Mouse (Mus musculus) midbrain, postnatal 0 days (tissue): ENCODE measurements at regions not wholly inside any gene's neighbourhood (a gene's known extent, or its start where the extent isn't known, plus 50 kb on each side); places are given as distances from the start of the nearest gene placed in this dataset. TPM values are rescaled to one million over a fixed set of nuclear protein-coding genes. Genes with fewer than 3 reads are reported as not detected.

Source experiments
- ATAC-seq: fragments of 200-750 bp; cut with Nextera tagmentation; 2 replicates; pipeline ENCODE4 v1.8.0; 2017; ENCODE audit warnings: moderate number of reproducible peaks, mild to moderate bottlenecking, moderate TSS enrichment, moderate library complexity; ENCODE audit not compliant: low FRiP score
- DNase-seq: peaks from one replicate; pipeline ENCODE4 v3.0.0-alpha.2; 2015; ENCODE audit warnings: low spot score
- H3K27ac ChIP-seq: fragments of 300-500 bp; sonication (generic); 2 replicates; pipeline ENCODE4 v1.5.1; 2014; ENCODE audit warnings: low read depth, mild to moderate bottlenecking, low read length, mixed read lengths
- H3K27me3 ChIP-seq: fragments of 300-500 bp; sonication (generic); 2 replicates; pipeline ENCODE4 v1.6.1; 2014; ENCODE audit warnings: low read length, control low read depth, mixed read lengths; ENCODE audit not compliant: insufficient read depth
- H3K36me3 ChIP-seq: fragments of 300-500 bp; sonication (generic); 2 replicates; pipeline ENCODE4 v1.6.1; 2014; ENCODE audit warnings: low read length, control low read depth, mixed read lengths; ENCODE audit not compliant: insufficient read depth
- H3K4me1 ChIP-seq: fragments of 300-500 bp; sonication (generic); 2 replicates; pipeline ENCODE4 v1.6.1; 2014; ENCODE audit warnings: mild to moderate bottlenecking, control low read depth, antibody characterized with exemption, low read length, mixed read lengths; ENCODE audit not compliant: insufficient read depth
- H3K4me2 ChIP-seq: fragments of 300-500 bp; sonication (generic); 2 replicates; pipeline ENCODE4 v1.6.1; 2014; ENCODE audit warnings: low read depth, mild to moderate bottlenecking, low read length, mixed read lengths; ENCODE audit not compliant: poor library complexity, severe bottlenecking
- H3K4me3 ChIP-seq: fragments of 300-500 bp; sonication (generic); 2 replicates; pipeline ENCODE4 v1.5.1; 2014; ENCODE audit warnings: low read depth, mild to moderate bottlenecking, low read length, moderate library complexity
- H3K9ac ChIP-seq: fragments of 300-500 bp; sonication (generic); replicated peaks from 2 replicates; pipeline ENCODE4 v1.6.1; 2014; ENCODE audit warnings: mild to moderate bottlenecking, low read length, moderate library complexity, mixed read lengths; ENCODE audit not compliant: poor library complexity, severe bottlenecking
- H3K9me3 ChIP-seq: fragments of 300-500 bp; sonication (generic); 2 replicates; pipeline ENCODE4 v1.6.1; 2016; ENCODE audit warnings: low read length, control low read depth
- CTCF ChIP-seq: IDR thresholded peaks from 2 replicates; pipeline ENCODE4 v1.5.1; 2016; ENCODE audit warnings: antibody characterized with exemption, mild to moderate bottlenecking
- WGBS: fragments of 180-500 bp; shearing (Covaris S2); extraction: QIAGEN DNeasy Blood & Tissue Kit; methylation state at CpG from one replicate; pipeline ENCODE4 v1.1.7; 2014; 5-methylcytosine and 5-hydroxymethylcytosine counted together
- microRNA-seq: library from miRNA; unstranded; fragments of <30 nt; microRNA quantifications from one replicate; pipeline ENCODE4, GENCODE M21; 2016; ENCODE audit warnings: borderline number of aligned reads

- Histone ChIP-seq H3K4me1 (no peaks in the 10 kb centered on the region), H3K27me3 (no peaks in the 10 kb centered on the region), H3K9me3 (no peaks in the 10 kb centered on the region), H3K4me2 (no peak overlapping the region), H3K9ac (no peak overlapping the region), H3K36me3 (no peaks in the 10 kb centered on the region), H3K4me3 (no peak overlapping the region), H3K27ac (no peak overlapping the region)
- ATAC-seq (no peak), DNase-seq (no peak)
- 3% methylated on average over 1 of the region's 1 CpGs for WGBS
- TF ChIP-seq CTCF: no peak
Observed at GRCm38 (mm10) chr5:50122829-50123241, 64.0 kb upstream of the Adgra3 start.

GRCm38 (mm10) chr5:50119860-50120259, 61.1 kb upstream of the Adgra3 start:
- no peak for TF ChIP-seq CTCF
- H3K27ac ChIP-seq: no peak overlapping the region
- H3K36me3 ChIP-seq: no peaks in the 10 kb centered on the region
- H3K9ac ChIP-seq: no peak overlapping the region
- no peak overlapping the region for H3K4me3 ChIP-seq
- no peak for ATAC-seq
- WGBS: 74% methylated on average over 1 of the region's 1 CpGs
- H3K4me1 ChIP-seq: no peaks in the 10 kb centered on the region
- no peaks in the 10 kb centered on the region for H3K27me3 ChIP-seq
- DNase-seq: no peak
- H3K9me3 ChIP-seq: no peaks in the 10 kb centered on the region
- H3K4me2 ChIP-seq: no peak overlapping the region

Small RNA genes lying in the stretch of these regions (microRNA-seq; reads per million reads assigned to microRNA genes)
- gene Mir8117: not detected
